Mouse (Mus musculus) C2C12 (cell line): ENCODE results near the gene Best2. TPM values are rescaled to one million over a fixed set of nuclear protein-coding genes. Genes with fewer than 3 reads are reported as not detected.

ENCODE experiments used
- H3K27me3 ChIP-seq: one replicate; pipeline ENCODE4 v1.6.1; 2011; ENCODE audit not compliant: control insufficient read depth, insufficient read depth, insufficient read length
- H3K36me3 ChIP-seq: one replicate; pipeline ENCODE4 v1.6.1; 2011; ENCODE audit not compliant: control insufficient read depth, insufficient read depth
- H3K4me3 ChIP-seq: one replicate; pipeline ENCODE4 v1.5.1; 2011; ENCODE audit warnings: mild to moderate bottlenecking, control low read depth; ENCODE audit not compliant: poor library complexity, insufficient read depth, severe bottlenecking
- H3K79me2 ChIP-seq: one replicate; pipeline ENCODE4 v1.6.1; 2011; ENCODE audit not compliant: control insufficient read depth, insufficient read depth
- H3K79me3 ChIP-seq: one replicate; pipeline ENCODE4 v1.6.1; 2011; ENCODE audit warnings: low read depth, control low read depth
- H3ac ChIP-seq: one replicate; pipeline ENCODE3; 2011; ENCODE audit warnings: low read depth; ENCODE audit not compliant: control insufficient read depth, insufficient read length
- CEBPB ChIP-seq: IDR thresholded peaks from one replicate; pipeline ENCODE4 v1.6.1; 2011; ENCODE audit warnings: low read depth, mild to moderate bottlenecking, control low read depth, moderate library complexity
- CTCF ChIP-seq: IDR thresholded peaks from one replicate; pipeline ENCODE4 v1.5.1; 2011; ENCODE audit not compliant: control insufficient read depth, insufficient read depth, insufficient read length
- FOSL1 ChIP-seq: IDR thresholded peaks from one replicate; pipeline ENCODE4 v1.8.0; 2011; ENCODE audit warnings: mild to moderate bottlenecking, low read length; ENCODE audit not compliant: poor library complexity, insufficient read depth, severe bottlenecking
- MAX ChIP-seq: IDR thresholded peaks from one replicate; pipeline ENCODE4 v1.6.1; 2011; ENCODE audit warnings: mild to moderate bottlenecking, control low read depth
- MYOD1 ChIP-seq: IDR thresholded peaks from one replicate; pipeline ENCODE4 v1.6.1; 2011; ENCODE audit warnings: low read depth; ENCODE audit not compliant: control insufficient read depth, insufficient read length
- MYOG ChIP-seq: IDR thresholded peaks from one replicate; pipeline ENCODE4 v1.6.1; 2011; ENCODE audit not compliant: control insufficient read depth, insufficient read length; ENCODE audit errors: extremely low read depth
- USF1 ChIP-seq: IDR thresholded peaks from one replicate; pipeline ENCODE4 v1.6.1; 2011; ENCODE audit warnings: low read depth, mild to moderate bottlenecking, control low read depth, moderate library complexity
- polyA plus RNA-seq: library from polyadenylated mRNA; unstranded; fragments of >200 nt; fragmentation: generic; extraction: Trizol; gene quantifications from one replicate; pipeline ENCODE4 v1.2.1, GENCODE M21; 2012; ENCODE audit warnings: missing spikeins

The Best2 gene
- polyA plus RNA-seq, 1 experiment: 0.04 TPM

DNA sequence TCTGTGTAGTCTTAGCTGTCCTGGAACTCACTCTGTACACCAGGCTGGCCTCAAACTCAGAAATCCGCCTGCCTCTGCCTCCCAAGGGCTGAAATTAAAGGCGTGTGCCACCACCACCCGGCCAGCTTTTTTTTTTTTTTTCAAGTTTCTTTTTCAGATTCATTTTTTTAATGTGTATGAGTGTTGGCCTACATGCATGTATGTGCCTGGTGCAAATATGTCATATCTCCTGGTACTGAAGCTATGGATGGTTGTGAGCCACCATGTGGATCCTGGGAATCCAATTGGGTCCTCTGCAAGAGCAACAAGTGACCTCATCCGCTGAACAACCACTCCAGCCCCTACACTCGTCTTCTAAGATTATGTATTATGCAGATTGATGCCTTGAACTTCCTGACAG is 26.9 kb downstream of the Best2 start:
- Histone ChIP-seq H3K4me3 (no peak overlapping the region), H3ac (no peak overlapping the region), H3K36me3 (no peaks in the 10 kb centered on the region), H3K79me3 (no peaks in the 10 kb centered on the region), H3K27me3 (no peaks in the 10 kb centered on the region), H3K79me2 (no peaks in the 10 kb centered on the region)
- TF ChIP-seq MAX (no peak), CEBPB (no peak)

DNA sequence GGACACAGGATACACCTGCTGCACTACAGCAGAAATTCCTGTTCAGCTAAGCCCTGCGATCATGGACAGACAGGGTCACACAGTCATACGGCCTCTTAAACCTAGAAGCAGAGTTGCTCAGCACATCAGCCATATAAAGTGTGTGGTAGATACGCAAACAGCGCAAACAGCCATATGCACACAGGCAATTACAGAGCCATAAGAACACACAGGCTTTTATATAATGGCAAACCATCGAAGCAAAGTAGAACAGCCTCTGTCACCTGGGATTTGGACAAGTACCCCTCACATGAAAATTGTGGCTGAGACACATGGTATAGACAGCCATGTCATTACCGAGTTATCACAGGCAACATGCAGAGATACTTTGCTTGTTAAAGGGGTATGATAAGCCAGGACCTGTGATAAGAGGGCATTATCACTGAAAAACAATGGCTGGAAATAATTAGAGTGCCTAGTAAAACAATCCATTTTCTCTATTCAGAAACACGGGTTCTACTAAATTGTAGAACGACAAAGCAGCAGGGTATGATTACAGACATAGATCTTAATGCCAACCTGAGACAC is 27.9 kb downstream of the Best2 start:
- H3K79me3 ChIP-seq: no peaks in the 10 kb centered on the region
- TF ChIP-seq CTCF (no peak), MYOD1 (no peak), USF1 (no peak), MAX (no peak), FOSL1 (no peak), MYOG (no peak)
- no peak overlapping the region for H3K4me3 ChIP-seq

GRCm38 (mm10) chr8:84985684-84986378 is 28.5 kb downstream of the Best2 start:
- H3K4me3 ChIP-seq: peak overlapping the region; percentile 16
- peak; percentile 62 for TF ChIP-seq FOSL1
- TF ChIP-seq MYOG: no peak
- TF ChIP-seq CTCF: no peak
- peak; percentile 44 for TF ChIP-seq MYOD1
- TF ChIP-seq MAX: peak; percentile 94
- TF ChIP-seq USF1: no peak
- H3K79me2 ChIP-seq: no peaks in the 10 kb centered on the region
- no peaks in the 10 kb centered on the region for H3K27me3 ChIP-seq
- no peaks in the 10 kb centered on the region for H3K79me3 ChIP-seq
- peak overlapping the region; percentile 66 for H3ac ChIP-seq
- H3K36me3 ChIP-seq: no peaks in the 10 kb centered on the region

More for the DNA sequence above, 27.9 kb downstream of the Best2 start:
- H3ac ChIP-seq: peak overlapping the region; percentile 66
- no peaks in the 10 kb centered on the region for H3K27me3 ChIP-seq
- H3K36me3 ChIP-seq: no peaks in the 10 kb centered on the region
- no peaks in the 10 kb centered on the region for H3K79me2 ChIP-seq

GRCm38 (mm10) chr8:84985049-84985683 is 29.2 kb downstream of the Best2 start:
- no peaks in the 10 kb centered on the region for H3K79me2 ChIP-seq
- no peaks in the 10 kb centered on the region for H3K27me3 ChIP-seq
- peak overlapping the region; percentile 27 for H3ac ChIP-seq
- peak overlapping the region; percentile 16 for H3K4me3 ChIP-seq
- H3K79me3 ChIP-seq: no peaks in the 10 kb centered on the region
- H3K36me3 ChIP-seq: no peaks in the 10 kb centered on the region
- TF ChIP-seq CEBPB (peak; percentile 85), MAX (no peak), MYOD1 (no peak)

- Histone ChIP-seq H3K79me2 (no peaks in the 10 kb centered on the region), H3ac (peak overlapping the region; percentile 27), H3K36me3 (no peaks in the 10 kb centered on the region), H3K27me3 (no peaks in the 10 kb centered on the region), H3K4me3 (peak overlapping the region; percentile 16), H3K79me3 (no peaks in the 10 kb centered on the region)
- no peak for TF ChIP-seq MYOG
- TF ChIP-seq USF1: no peak
- TF ChIP-seq MAX: no peak
- no peak for TF ChIP-seq CTCF
- TF ChIP-seq FOSL1: no peak
- no peak for TF ChIP-seq CEBPB
- TF ChIP-seq MYOD1: no peak
These were observed 29.9 kb downstream of the Best2 start for GRCm38 (mm10) chr8:84984294-84985048.
